Mouse (Mus musculus) embryonic facial prominence, embryonic 11.5 days (tissue): ENCODE measurements around the gene Arhgap17. TPM values are rescaled to one million over a fixed set of nuclear protein-coding genes. Genes with fewer than 3 reads are reported as not detected.

Experiments used
- ATAC-seq: fragments of 200-750 bp; cut with Nextera tagmentation; replicated peaks from 2 replicates; pipeline ENCODE4 v1.8.0; 2017; ENCODE audit warnings: low read depth; ENCODE audit not compliant: insufficient number of reproducible peaks, low FRiP score, low TSS enrichment
- DNase-seq: peaks from one replicate; pipeline ENCODE4 v3.0.0-alpha.2; 2015; ENCODE audit warnings: low spot score
- H3K27ac ChIP-seq: fragments of 300-500 bp; sonication (generic); replicated peaks from 2 replicates; pipeline ENCODE4 v1.5.1; 2014; ENCODE audit warnings: mild to moderate bottlenecking, low read depth, low read length, control low read depth
- H3K27me3 ChIP-seq: fragments of 300-500 bp; sonication (generic); 2 replicates; pipeline ENCODE4 v1.6.1; 2014; ENCODE audit warnings: mild to moderate bottlenecking, low read length, moderate library complexity, mixed read lengths; ENCODE audit not compliant: control insufficient read depth, insufficient read depth
- H3K36me3 ChIP-seq: fragments of 300-500 bp; sonication (generic); replicated peaks from 2 replicates; pipeline ENCODE4 v1.6.1; 2014; ENCODE audit warnings: low read depth, mild to moderate bottlenecking, low read length, moderate library complexity, mixed read lengths; ENCODE audit not compliant: control insufficient read depth, insufficient read depth
- H3K4me1 ChIP-seq: fragments of 300-500 bp; sonication (generic); 2 replicates; pipeline ENCODE4 v1.6.1; 2014; ENCODE audit warnings: low read length, mixed read lengths; ENCODE audit not compliant: control insufficient read depth, insufficient read depth
- H3K4me2 ChIP-seq: fragments of 300-500 bp; sonication (generic); 2 replicates; pipeline ENCODE4 v1.6.1; 2014; ENCODE audit warnings: low read depth, mild to moderate bottlenecking, control low read depth, low read length, moderate library complexity
- H3K4me3 ChIP-seq: fragments of 300-500 bp; sonication (generic); 2 replicates; pipeline ENCODE4 v1.5.1; 2014; ENCODE audit warnings: low read depth, low read length, control low read depth
- H3K9ac ChIP-seq: fragments of 300-500 bp; sonication (generic); replicated peaks from 2 replicates; pipeline ENCODE4 v1.6.1; 2014; ENCODE audit warnings: mild to moderate bottlenecking, control low read depth, low read length
- H3K9me3 ChIP-seq: fragments of 300-500 bp; sonication (generic); replicated peaks from 2 replicates; pipeline ENCODE4 v1.6.1; 2016; ENCODE audit warnings: mild to moderate bottlenecking, low read length, inconsistent platforms, mixed read lengths; ENCODE audit not compliant: control insufficient read depth
- WGBS: fragments of 180-500 bp; shearing (Covaris S2); extraction: QIAGEN DNeasy Blood & Tissue Kit; methylation state at CpG from one replicate; pipeline ENCODE4 v1.1.7; 2014; 5-methylcytosine and 5-hydroxymethylcytosine counted together
- polyA plus RNA-seq: library from polyadenylated mRNA; unstranded; fragments of >200 nt; fragmentation: Nextera tagmentation; extraction: Ambion mirVana; gene quantifications from 2 replicates; pipeline ENCODE4 v1.2.1, GENCODE M21; 2014

Gene Arhgap17
- polyA plus RNA-seq, 1 experiment from 2014 or later = 27.1 TPM

GRCm38 (mm10) chr7:123307236-123307635 is 62.5 kb downstream of the Arhgap17 start:
- no peak for ATAC-seq
- no peaks in the 10 kb centered on the region for H3K9me3 ChIP-seq
- no peak overlapping the region for H3K4me2 ChIP-seq
- no peak overlapping the region for H3K27ac ChIP-seq
- no peak overlapping the region for H3K9ac ChIP-seq
- H3K27me3 ChIP-seq = no peaks in the 10 kb centered on the region
- DNase-seq = no peak
- 93% methylated on average over 8 of the region's 8 CpGs for WGBS
- H3K36me3 ChIP-seq = no peaks in the 10 kb centered on the region; the same call in 1 of the 2 replicates
- H3K4me1 ChIP-seq = no peaks in the 10 kb centered on the region
- no peak overlapping the region for H3K4me3 ChIP-seq

DNA sequence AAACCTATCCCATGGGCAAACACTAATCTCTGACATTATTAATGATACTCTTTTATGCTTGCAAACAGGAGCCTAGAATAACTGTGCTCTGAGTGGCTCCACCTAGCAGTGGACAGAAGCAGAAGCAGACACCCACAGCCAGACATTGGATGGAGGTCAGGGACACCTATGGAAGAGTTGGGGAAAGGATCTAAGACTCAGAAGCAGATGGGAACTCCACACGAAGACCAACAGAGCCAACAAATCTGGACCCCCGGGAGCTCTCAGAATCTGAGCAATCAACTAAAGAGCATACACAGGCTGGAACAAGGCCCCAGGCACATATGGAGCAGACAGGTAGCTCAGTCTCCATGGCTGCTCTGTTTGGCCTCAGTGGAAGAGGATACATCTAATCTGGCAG is 64.3 kb downstream of the Arhgap17 start:
- 92% methylated on average over 2 of the region's 2 CpGs for WGBS
- no peaks in the 10 kb centered on the region for H3K27me3 ChIP-seq
- H3K9ac ChIP-seq = no peak overlapping the region
- no peak for DNase-seq
- H3K4me3 ChIP-seq = no peak overlapping the region
- H3K4me1 ChIP-seq = no peaks in the 10 kb centered on the region
- H3K9me3 ChIP-seq = no peaks in the 10 kb centered on the region
- no peaks in the 10 kb centered on the region; the same call in 1 of the 2 replicates for H3K36me3 ChIP-seq
- no peak for ATAC-seq
- H3K4me2 ChIP-seq = no peak overlapping the region
- no peak overlapping the region for H3K27ac ChIP-seq

GRCm38 (mm10) chr7:123300258-123300657 is 69.5 kb downstream of the Arhgap17 start:
- no peaks in the 10 kb centered on the region for H3K9me3 ChIP-seq
- whole genome bisulfite sequencing = 84% methylated on average over 3 of the region's 3 CpGs
- no peak overlapping the region for H3K4me3 ChIP-seq
- H3K27me3 ChIP-seq = no peaks in the 10 kb centered on the region
- no peak overlapping the region for H3K9ac ChIP-seq
- H3K36me3 ChIP-seq = no peaks in the 10 kb centered on the region
- no peak overlapping the region for H3K27ac ChIP-seq
- DNase-seq = no peak
- no peak overlapping the region for H3K4me2 ChIP-seq
- no peak for ATAC-seq
- H3K4me1 ChIP-seq = no peaks in the 10 kb centered on the region

GRCm38 (mm10) chr7:123298225-123298624 is 71.5 kb downstream of the Arhgap17 start:
- no peak for DNase-seq
- Histone ChIP-seq H3K9me3 (no peaks in the 10 kb centered on the region), H3K4me3 (no peak overlapping the region), H3K9ac (no peak overlapping the region), H3K4me1 (no peaks in the 10 kb centered on the region), H3K36me3 (no peaks in the 10 kb centered on the region), H3K27ac (no peak overlapping the region), H3K27me3 (no peaks in the 10 kb centered on the region), H3K4me2 (no peak overlapping the region)
- ATAC-seq = no peak
- 66% methylated on average over 3 of the region's 3 CpGs for WGBS

DNA sequence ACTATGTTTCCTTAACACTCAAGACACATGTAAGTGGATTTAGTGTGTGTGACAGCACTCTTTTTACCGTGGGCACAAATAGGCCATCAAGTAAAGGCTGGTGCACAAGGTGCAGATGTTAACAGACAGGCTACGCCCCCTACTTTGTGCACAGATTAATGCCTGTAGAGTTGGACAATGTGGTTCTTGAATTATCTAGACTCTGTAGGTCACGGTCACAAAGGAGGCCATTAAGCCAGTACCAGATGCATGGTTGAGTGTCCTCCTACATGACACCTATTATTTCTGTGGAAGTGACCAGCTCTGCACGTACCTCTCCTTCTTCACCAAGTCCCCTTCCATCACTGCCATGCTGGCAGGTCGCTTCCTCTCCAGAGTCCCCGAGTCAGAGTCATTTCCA is 73.6 kb downstream of the Arhgap17 start:
- Histone ChIP-seq H3K36me3 (no peaks in the 10 kb centered on the region; the same call in 1 of the 2 replicates), H3K9me3 (no peaks in the 10 kb centered on the region), H3K27me3 (no peaks in the 10 kb centered on the region), H3K4me2 (no peak overlapping the region), H3K9ac (no peak overlapping the region), H3K4me1 (no peaks in the 10 kb centered on the region), H3K4me3 (no peak overlapping the region), H3K27ac (no peak overlapping the region)
- DNase-seq = no peak
- no peak for ATAC-seq
- WGBS = 93% methylated on average over 6 of the region's 6 CpGs

DNA sequence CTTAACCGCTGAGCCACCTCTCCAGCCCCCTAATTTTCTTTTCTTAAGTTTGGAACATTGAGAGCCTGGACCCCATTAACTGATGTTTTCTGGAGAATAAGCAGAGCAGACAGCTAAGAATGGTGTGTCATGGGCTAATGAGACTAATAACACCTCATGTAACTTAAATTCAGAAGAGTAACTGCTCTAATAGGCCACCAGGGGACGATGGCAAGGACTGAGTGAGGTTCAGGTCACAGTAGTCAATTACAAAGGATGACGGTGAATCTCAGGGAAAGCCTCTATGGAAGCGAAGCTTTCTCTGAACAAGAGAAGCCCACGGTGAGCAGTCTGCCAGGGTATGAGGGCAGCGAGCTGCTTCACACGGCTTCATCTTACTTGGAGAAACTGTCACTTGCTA is 74.3 kb downstream of the Arhgap17 start:
- no peak for DNase-seq
- 85% methylated on average over 7 of the region's 7 CpGs for WGBS
- no peaks in the 10 kb centered on the region for H3K9me3 ChIP-seq
- H3K36me3 ChIP-seq = no peaks in the 10 kb centered on the region; the same call in none of the 2 replicates
- H3K27me3 ChIP-seq = no peaks in the 10 kb centered on the region
- H3K4me2 ChIP-seq = no peak overlapping the region
- H3K4me1 ChIP-seq = no peaks in the 10 kb centered on the region
- no peak overlapping the region for H3K4me3 ChIP-seq
- H3K27ac ChIP-seq = no peak overlapping the region
- H3K9ac ChIP-seq = no peak overlapping the region
- no peak for ATAC-seq

DNA sequence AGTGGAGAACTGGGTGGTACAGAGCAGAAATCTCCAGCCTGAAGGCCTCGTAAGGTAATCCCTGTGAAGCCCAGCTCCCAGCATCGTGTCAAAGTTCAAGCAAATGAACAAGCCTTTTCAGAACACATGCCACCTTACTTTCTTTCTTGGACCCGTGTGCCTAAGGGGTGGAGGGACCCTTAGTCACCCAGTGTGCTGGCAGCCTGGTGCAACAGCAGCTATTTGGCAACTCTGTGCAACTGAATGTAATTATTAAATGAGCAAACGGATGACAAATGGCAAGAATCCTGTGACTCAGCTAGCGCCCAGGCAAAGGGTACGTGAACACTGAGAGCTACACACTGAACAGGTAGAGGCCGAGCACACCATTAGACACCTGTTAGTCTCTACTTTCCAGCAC is 75.8 kb downstream of the Arhgap17 start:
- no peaks in the 10 kb centered on the region for H3K9me3 ChIP-seq
- 89% methylated on average over 7 of the region's 7 CpGs for WGBS
- no peak overlapping the region for H3K4me2 ChIP-seq
- H3K4me3 ChIP-seq = no peak overlapping the region
- DNase-seq = no peak
- no peak for ATAC-seq
- no peak overlapping the region for H3K27ac ChIP-seq
- H3K36me3 ChIP-seq = no peaks in the 10 kb centered on the region; the same call in none of the 2 replicates
- H3K27me3 ChIP-seq = no peaks in the 10 kb centered on the region
- no peak overlapping the region for H3K9ac ChIP-seq
- H3K4me1 ChIP-seq = no peaks in the 10 kb centered on the region

DNA sequence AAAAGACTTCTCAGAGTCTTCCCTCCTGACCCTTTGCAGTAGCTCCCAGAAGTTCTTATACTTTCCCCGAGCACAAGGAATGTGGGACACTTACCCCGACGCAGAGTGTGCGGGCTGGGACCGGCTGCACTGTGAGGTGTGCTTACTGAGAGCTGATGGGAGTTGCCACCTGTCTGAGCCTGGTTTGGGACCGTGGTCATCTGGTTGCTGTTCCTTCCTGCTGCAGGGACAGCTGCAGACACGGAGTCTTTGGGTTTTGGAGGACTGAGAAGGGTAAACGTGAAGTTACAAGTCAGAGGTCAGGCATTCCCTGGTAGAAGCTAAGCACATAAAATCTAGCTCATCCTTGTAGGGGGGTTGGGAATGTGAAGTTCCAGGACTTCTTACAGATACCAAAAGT is 77.8 kb downstream of the Arhgap17 start:
- no peak for DNase-seq
- no peak overlapping the region for H3K9ac ChIP-seq

More for the DNA sequence above, 77.8 kb downstream of the Arhgap17 start:
- Histone ChIP-seq H3K4me2 (no peak overlapping the region), H3K4me3 (no peak overlapping the region), H3K9me3 (no peaks in the 10 kb centered on the region), H3K4me1 (no peaks in the 10 kb centered on the region), H3K27ac (no peak overlapping the region), H3K27me3 (no peaks in the 10 kb centered on the region), H3K36me3 (no peaks in the 10 kb centered on the region; the same call in none of the 2 replicates)
- 87% methylated on average over 8 of the region's 8 CpGs for WGBS
- ATAC-seq = no peak
